Mouse (Mus musculus) forebrain, postnatal 0 days (tissue): ENCODE results near the gene Mier2. TPM values are rescaled to one million over a fixed set of nuclear protein-coding genes. Genes with fewer than 3 reads are reported as not detected.

Source experiments
- ATAC-seq: fragments of 200-750 bp; cut with Nextera tagmentation; 2 replicates; pipeline ENCODE4 v1.8.0; 2017; ENCODE audit warnings: mild to moderate bottlenecking, moderate library complexity
- DNase-seq: peaks from one replicate; pipeline ENCODE4 v3.0.0-alpha.2; 2015
- H3K27ac ChIP-seq: fragments of 300-500 bp; sonication (generic); 2 replicates; pipeline ENCODE4 v1.5.1; 2014; ENCODE audit warnings: low read depth, mild to moderate bottlenecking, antibody characterized with exemption, low read length, moderate library complexity, mixed read lengths
- H3K27me3 ChIP-seq: fragments of 300-500 bp; sonication (generic); 2 replicates; pipeline ENCODE4 v1.6.1; 2014; ENCODE audit warnings: mild to moderate bottlenecking, low read length, mixed read lengths; ENCODE audit not compliant: insufficient read depth
- H3K36me3 ChIP-seq: fragments of 300-500 bp; sonication (generic); 2 replicates; pipeline ENCODE4 v1.6.1; 2014; ENCODE audit warnings: mild to moderate bottlenecking, moderate library complexity; ENCODE audit not compliant: insufficient read depth
- H3K4me1 ChIP-seq: fragments of 300-500 bp; sonication (generic); 2 replicates; pipeline ENCODE4 v1.6.1; 2014; ENCODE audit warnings: antibody characterized with exemption; ENCODE audit not compliant: insufficient read depth
- H3K4me2 ChIP-seq: fragments of 300-500 bp; sonication (generic); 2 replicates; pipeline ENCODE4 v1.6.1; 2014; ENCODE audit warnings: low read depth, mild to moderate bottlenecking, moderate library complexity
- H3K4me3 ChIP-seq: fragments of 300-500 bp; sonication (generic); 2 replicates; pipeline ENCODE4 v1.5.1; 2014; ENCODE audit warnings: low read depth, low read length, mixed read lengths
- H3K9ac ChIP-seq: fragments of 300-500 bp; sonication (generic); 2 replicates; pipeline ENCODE4 v1.6.1; 2014; ENCODE audit warnings: mild to moderate bottlenecking
- H3K9me3 ChIP-seq: fragments of 300-500 bp; sonication (generic); 2 replicates; pipeline ENCODE4 v1.6.1; 2016; ENCODE audit warnings: low read length
- CTCF ChIP-seq: sonication (generic); IDR thresholded peaks from 2 replicates; pipeline ENCODE4 v1.5.1; 2016; ENCODE audit warnings: antibody characterized with exemption, control low read depth, low read depth
- WGBS: fragments of 180-500 bp; shearing (Covaris S2); extraction: QIAGEN DNeasy Blood & Tissue Kit; methylation state at CpG from one replicate; pipeline ENCODE4 v1.1.7; 2014; 5-methylcytosine and 5-hydroxymethylcytosine counted together
- polyA plus RNA-seq: library from polyadenylated mRNA; unstranded; fragments of >200 nt; fragmentation: Nextera tagmentation; extraction: Ambion mirVana; gene quantifications from 2 replicates; pipeline ENCODE4 v1.2.1, GENCODE M21; 2015
- total RNA-seq: library from RNA; depleted of rRNA; stranded (reverse); fragments of >200 nt; gene quantifications from 2 replicates; pipeline ENCODE4 v1.2.3, GENCODE M21; 2014

Gene Mier2
- total and polyA plus RNA-seq, 2 experiments from 2014 or later: 38.6 to 73.0 TPM

- Histone ChIP-seq H3K9me3 (no peaks in the 10 kb centered on the region), H3K4me2 (no peak overlapping the region), H3K9ac (no peak overlapping the region), H3K27me3 (no peaks in the 10 kb centered on the region), H3K4me3 (no peak overlapping the region), H3K36me3 (no peaks in the 10 kb centered on the region), H3K27ac (no peak overlapping the region), H3K4me1 (no peaks in the 10 kb centered on the region)
- ATAC-seq (no peak), DNase-seq (no peak)
- no peak for TF ChIP-seq CTCF
- WGBS: 78% methylated on average over 7 of the region's 7 CpGs
Measured at GRCm38 (mm10) chr10:79584021-79584420, 29.0 kb upstream of the Mier2 start.

- no peak overlapping the region for H3K27ac ChIP-seq
- H3K4me1 ChIP-seq: no peaks in the 10 kb centered on the region
- H3K4me2 ChIP-seq: no peak overlapping the region
- no peak overlapping the region for H3K9ac ChIP-seq
- no peaks in the 10 kb centered on the region for H3K27me3 ChIP-seq
- WGBS: 92% methylated on average over 8 of the region's 8 CpGs
- DNase-seq (no peak), ATAC-seq (no peak)
- no peak for TF ChIP-seq CTCF
- no peaks in the 10 kb centered on the region for H3K36me3 ChIP-seq
- H3K9me3 ChIP-seq: no peaks in the 10 kb centered on the region
- H3K4me3 ChIP-seq: no peak overlapping the region
Measured at GRCm38 (mm10) chr10:79581501-79581900, 26.5 kb upstream of the Mier2 start.

GRCm38 (mm10) chr10:79580811-79581210 lies 25.8 kb upstream of the Mier2 start:
- H3K27ac ChIP-seq: no peak overlapping the region
- H3K4me1 ChIP-seq: no peaks in the 10 kb centered on the region
- no peak overlapping the region for H3K4me2 ChIP-seq
- peak; percentile 69 for TF ChIP-seq CTCF
- no peaks in the 10 kb centered on the region for H3K27me3 ChIP-seq
- H3K9me3 ChIP-seq: no peaks in the 10 kb centered on the region
- DNase-seq: peak; percentile 62
- no peak overlapping the region for H3K9ac ChIP-seq
- peak; percentile 32 for ATAC-seq
- H3K36me3 ChIP-seq: no peaks in the 10 kb centered on the region
- WGBS: 35% methylated on average over 6 of the region's 6 CpGs
- no peak overlapping the region for H3K4me3 ChIP-seq

GRCm38 (mm10) chr10:79580356-79580755 lies 25.4 kb upstream of the Mier2 start:
- no peak overlapping the region for H3K4me2 ChIP-seq
- H3K36me3 ChIP-seq: no peaks in the 10 kb centered on the region
- H3K27me3 ChIP-seq: no peaks in the 10 kb centered on the region
- H3K4me1 ChIP-seq: no peaks in the 10 kb centered on the region
- DNase-seq (no peak), ATAC-seq (no peak)
- no peak for TF ChIP-seq CTCF
- H3K9ac ChIP-seq: no peak overlapping the region
- 69% methylated on average over 7 of the region's 7 CpGs for WGBS
- H3K9me3 ChIP-seq: no peaks in the 10 kb centered on the region
- no peak overlapping the region for H3K4me3 ChIP-seq
- H3K27ac ChIP-seq: no peak overlapping the region

- H3K9me3 ChIP-seq: no peaks in the 10 kb centered on the region
- no peaks in the 10 kb centered on the region for H3K27me3 ChIP-seq
- no peak overlapping the region for H3K4me2 ChIP-seq
- H3K36me3 ChIP-seq: no peaks in the 10 kb centered on the region
- no peak overlapping the region for H3K27ac ChIP-seq
- WGBS: 71% methylated on average over 12 of the region's 12 CpGs
- no peak for DNase-seq
- no peak overlapping the region for H3K4me3 ChIP-seq
- no peak overlapping the region for H3K9ac ChIP-seq
- ATAC-seq: no peak
- no peak for TF ChIP-seq CTCF
- H3K4me1 ChIP-seq: no peaks in the 10 kb centered on the region
Measured at GRCm38 (mm10) chr10:79579781-79580180, 24.8 kb upstream of the Mier2 start.

GRCm38 (mm10) chr10:79578891-79579290 lies 23.9 kb upstream of the Mier2 start:
- Histone ChIP-seq H3K4me1 (no peaks in the 10 kb centered on the region), H3K9me3 (no peaks in the 10 kb centered on the region), H3K4me2 (no peak overlapping the region), H3K9ac (no peak overlapping the region), H3K27ac (no peak overlapping the region), H3K36me3 (no peaks in the 10 kb centered on the region), H3K27me3 (no peaks in the 10 kb centered on the region), H3K4me3 (no peak overlapping the region)
- ATAC-seq (no peak), DNase-seq (no peak)
- 84% methylated on average over 7 of the region's 7 CpGs for WGBS
- TF ChIP-seq CTCF: no peak

- ATAC-seq: no peak
- Histone ChIP-seq H3K27me3 (no peaks in the 10 kb centered on the region), H3K4me3 (no peak overlapping the region), H3K4me1 (no peaks in the 10 kb centered on the region), H3K9ac (no peak overlapping the region), H3K27ac (no peak overlapping the region), H3K36me3 (no peaks in the 10 kb centered on the region), H3K9me3 (no peaks in the 10 kb centered on the region), H3K4me2 (no peak overlapping the region)
- WGBS: 40% methylated on average over 9 of the region's 9 CpGs
- DNase-seq: no peak
- TF ChIP-seq CTCF: no peak
Measured at GRCm38 (mm10) chr10:79578276-79578675, 23.3 kb upstream of the Mier2 start.

GRCm38 (mm10) chr10:79577376-79577775 lies 22.4 kb upstream of the Mier2 start:
- 70% methylated on average over 4 of the region's 4 CpGs for WGBS
- Histone ChIP-seq H3K27me3 (no peaks in the 10 kb centered on the region), H3K9ac (no peak overlapping the region), H3K4me1 (no peaks in the 10 kb centered on the region), H3K27ac (no peak overlapping the region), H3K4me2 (no peak overlapping the region), H3K36me3 (no peaks in the 10 kb centered on the region), H3K4me3 (no peak overlapping the region), H3K9me3 (no peaks in the 10 kb centered on the region)
- DNase-seq (no peak), ATAC-seq (no peak)
- no peak for TF ChIP-seq CTCF
